ENCODE assay signal across 8 mouse cellular contexts in the genomic region with DNA sequence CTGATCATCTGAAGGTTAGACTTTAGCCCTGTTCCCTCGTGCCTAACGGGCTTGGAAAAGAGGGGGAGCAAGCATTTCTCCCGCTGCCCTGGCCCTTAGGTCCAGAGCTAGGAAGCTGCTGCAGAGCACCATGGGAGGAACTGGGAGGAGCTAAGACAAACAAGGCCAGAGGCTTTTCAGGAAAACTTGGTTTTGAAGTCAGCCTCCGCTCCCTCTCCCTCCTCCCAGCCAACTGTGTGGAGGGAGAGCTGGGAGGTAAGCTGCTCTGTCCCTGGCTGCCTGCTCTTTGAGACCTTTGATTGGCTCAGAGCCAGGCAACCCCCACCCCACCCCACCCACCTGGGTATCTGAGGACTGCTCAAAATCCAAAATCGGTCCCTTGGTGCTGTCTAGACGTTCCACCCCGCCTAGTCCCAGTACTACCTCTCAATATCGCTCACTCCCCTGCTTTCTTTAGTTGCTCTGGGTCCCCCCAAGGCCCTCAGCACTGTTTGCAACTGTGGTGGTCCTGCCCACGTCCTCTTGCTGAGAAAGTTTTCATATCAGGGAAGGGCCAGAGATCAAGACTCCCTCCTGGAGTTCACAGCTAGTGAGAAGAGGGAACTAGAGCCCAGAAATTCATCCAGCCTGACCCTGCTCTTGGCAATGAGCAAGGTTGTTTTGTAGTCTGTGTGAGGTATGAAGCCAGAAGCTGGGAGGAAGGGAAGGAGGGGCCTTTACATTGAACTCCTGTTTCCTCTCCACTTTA. TPM values are rescaled to one million over a fixed set of nuclear protein-coding genes. Genes with fewer than 3 reads are reported as not detected.
A peak's percentile ranks its signal among the peaks of the same experiment; 100 is the strongest.
DNase-seq lines count a peak whose midpoint lies in the region; ATAC-seq and TF ChIP-seq lines count a peak whose summit lies in the region.

No protein-coding gene starts in this region.

- H3K27me3 ChIP-seq in forebrain, embryonic 13.5 days, result no peaks in the 10 kb centered on the region
- peaks cover 7% of the 10 kb centered on the region; the same call in 1 of the 2 replicates for H3K27me3 ChIP-seq in hindbrain, embryonic 10.5 days (ENCODE audit: insufficient read depth, poor library complexity, severe bottlenecking)
- H3K27me3 ChIP-seq in limb, embryonic 14.5 days (ENCODE audit: control insufficient read depth, insufficient read depth, low read length), result no peaks in the 10 kb centered on the region
- no peaks in the 10 kb centered on the region for H3K27me3 ChIP-seq in midbrain, postnatal 0 days (ENCODE audit: insufficient read depth, low read length)

- intact Hi-C loops in left cerebral cortex, adult 2 months (cut with DNase I), result no loop called here
- intact Hi-C loops in left cerebral cortex, postnatal 14 days (cut with DNase I), result no loop called here

- H3K4me2 ChIP-seq in forebrain, embryonic 13.5 days, result peak overlapping the region; percentile 14; the same call in 1 of the 2 replicates
- peak overlapping the region; percentile 34; the same call in 1 of the 2 replicates for H3K4me2 ChIP-seq in limb, embryonic 14.5 days (replicated peaks; ENCODE audit: low read depth, low read length, severe bottlenecking)
- H3K4me2 ChIP-seq in midbrain, postnatal 0 days (ENCODE audit: low read depth, low read length, poor library complexity, severe bottlenecking), result no peak overlapping the region; the same call in 1 of the 2 replicates

- no peak for TF ChIP-seq POLR2A in limb, embryonic 14.5 days (IDR thresholded peaks at IDR 0.05; ENCODE audit: borderline replicate concordance, extremely low read depth, insufficient read depth, insufficient read length)

- no peak for TF ChIP-seq CTCF in left cerebral cortex, adult 2 months (IDR thresholded peaks at IDR 0.05)
- TF ChIP-seq CTCF in midbrain, postnatal 0 days (IDR thresholded peaks at IDR 0.05), result no peak

- no peaks in the 10 kb centered on the region for H3K9me3 ChIP-seq in forebrain, embryonic 13.5 days (replicated peaks)
- H3K9me3 ChIP-seq in hindbrain, embryonic 10.5 days, result no peaks in the 10 kb centered on the region
- H3K9me3 ChIP-seq in limb, embryonic 14.5 days (ENCODE audit: control insufficient read depth, low read length), result no peaks in the 10 kb centered on the region
- no peaks in the 10 kb centered on the region for H3K9me3 ChIP-seq in midbrain, postnatal 0 days (ENCODE audit: low read length)

- WGBS in forebrain, embryonic 13.5 days, result 4% methylated on average over 9 of the region's 9 CpGs
- WGBS in hindbrain, embryonic 10.5 days, result 10% methylated on average over 9 of the region's 9 CpGs
- WGBS in limb, embryonic 14.5 days, result 11% methylated on average over 9 of the region's 9 CpGs
- 10% methylated on average over 9 of the region's 9 CpGs for WGBS in midbrain, postnatal 0 days

- H3K4me1 ChIP-seq in forebrain, embryonic 13.5 days, result peaks cover 57% of the 10 kb centered on the region
- H3K4me1 ChIP-seq in hindbrain, embryonic 10.5 days (replicated peaks), result peaks cover 68% of the 10 kb centered on the region
- H3K4me1 ChIP-seq in limb, embryonic 14.5 days (ENCODE audit: control insufficient read depth, insufficient read depth, low read length), result peaks cover 55% of the 10 kb centered on the region
- peaks cover 17% of the 10 kb centered on the region; the same call in 1 of the 2 replicates for H3K4me1 ChIP-seq in midbrain, postnatal 0 days (ENCODE audit: insufficient read depth, low read length)

- H3K36me3 ChIP-seq in forebrain, embryonic 13.5 days (ENCODE audit: poor library complexity, severe bottlenecking), result no peaks in the 10 kb centered on the region
- no peaks in the 10 kb centered on the region for H3K36me3 ChIP-seq in hindbrain, embryonic 10.5 days
- H3K36me3 ChIP-seq in limb, embryonic 14.5 days (ENCODE audit: control insufficient read depth, insufficient read depth, low read length), result no peaks in the 10 kb centered on the region
- no peaks in the 10 kb centered on the region for H3K36me3 ChIP-seq in midbrain, postnatal 0 days (ENCODE audit: insufficient read depth, low read length)

- H3K9ac ChIP-seq in forebrain, embryonic 13.5 days, result peak overlapping the region; percentile 40
- H3K9ac ChIP-seq in limb, embryonic 14.5 days (ENCODE audit: low read depth, low read length, severe bottlenecking), result peak overlapping the region; percentile 32; the same call in 1 of the 2 replicates
- H3K9ac ChIP-seq in midbrain, postnatal 0 days (replicated peaks; ENCODE audit: low read length, poor library complexity, severe bottlenecking), result no peak overlapping the region

- DNase-seq in left cerebral cortex, adult 2 months (ENCODE audit: extremely low spot score in 1 of 2, low spot score in 2 of 2), result peak in 1 of 2 experiments; percentile 19
- DNase-seq in left cerebral cortex, postnatal 14 days (ENCODE audit: low spot score in 2 of 2), result no peak
- peak; percentile 52 for DNase-seq in hindbrain, embryonic 10.5 days (ENCODE audit: low spot score)
- peak; percentile 59 for DNase-seq in limb, embryonic 14.5 days (ENCODE audit: low spot score)
- DNase-seq in midbrain, postnatal 0 days (ENCODE audit: low spot score), result no peak
- no peak for DNase-seq in left cerebral cortex, adult 9 months (ENCODE audit: low spot score in 2 of 2)
- no peak for DNase-seq in T-cell, adult 2 months (ENCODE audit: low spot score)

- no peak overlapping the region for H3K4me3 ChIP-seq in left cerebral cortex, adult 2 months
- H3K4me3 ChIP-seq in forebrain, embryonic 13.5 days, result no peak overlapping the region
- H3K4me3 ChIP-seq in hindbrain, embryonic 10.5 days, result peak overlapping the region; percentile 28
- no peak overlapping the region for H3K4me3 ChIP-seq in limb, embryonic 14.5 days (replicated peaks; ENCODE audit: low read length)
- H3K4me3 ChIP-seq in midbrain, postnatal 0 days (ENCODE audit: low read depth, low read length), result no peak overlapping the region

- H3K27ac ChIP-seq in left cerebral cortex, adult 2 months, result peak overlapping the region; percentile 96
- H3K27ac ChIP-seq in forebrain, embryonic 13.5 days, result peak overlapping the region; percentile 40
- peak overlapping the region; percentile 84 for H3K27ac ChIP-seq in hindbrain, embryonic 10.5 days
- H3K27ac ChIP-seq in limb, embryonic 14.5 days (replicated peaks; ENCODE audit: low read depth, low read length), result peak overlapping the region; percentile 76
- peak overlapping the region; percentile 55 for H3K27ac ChIP-seq in midbrain, postnatal 0 days (ENCODE audit: low read depth, low read length)

- no peak for ATAC-seq in forebrain, embryonic 13.5 days
- ATAC-seq in limb, embryonic 14.5 days (ENCODE audit: low FRiP score, low read depth), result peak; percentile 20; the same call in 1 of the 2 replicates
- no peak for ATAC-seq in midbrain, postnatal 0 days (ENCODE audit: low FRiP score)

RNA-seq across cellular contexts. Expression of gene Nr1d1, which starts 1.9 kb away (rescaled TPM):
- total RNA-seq in left cerebral cortex, adult 2 months (2021), result 100 to 1,000 TPM in 1 of 2 experiments, 10 to 100 TPM in 1; 91.9 to 153 TPM
- 10 to 100 TPM; 82.0 to 85.4 TPM for total RNA-seq in left cerebral cortex, postnatal 14 days (2021)
- 2.1 and 2.3 TPM in 2 replicates for polyA plus RNA-seq in forebrain, embryonic 13.5 days (2015; fragmentation: Nextera tagmentation; extraction: Ambion mirVana)
- polyA plus RNA-seq in hindbrain, embryonic 10.5 days (2016; fragmentation: Nextera tagmentation; extraction: Ambion mirVana), result 1.2 and 1.5 TPM in 2 replicates
- 1.8 and 2.5 TPM in 2 replicates for polyA plus RNA-seq in limb, embryonic 14.5 days (2012; rRNA removed)
- polyA plus RNA-seq in limb, embryonic 14.5 days (2014; fragmentation: Nextera tagmentation; extraction: Ambion mirVana), result 1.2 and 1.4 TPM in 2 replicates
- 7.1 and 11.0 TPM in 2 replicates for total RNA-seq in midbrain, postnatal 0 days (2014; rRNA removed)
- polyA plus RNA-seq in midbrain, postnatal 0 days (2015; fragmentation: Nextera tagmentation; extraction: Ambion mirVana), result 12.3 and 14.3 TPM in 2 replicates

RNA-seq across cellular contexts. Expression of gene Msl1, which starts 18.3 kb away (rescaled TPM):
- total RNA-seq in left cerebral cortex, adult 2 months (2021), result 100 to 1,000 TPM; 178 to 192 TPM
- total RNA-seq in left cerebral cortex, postnatal 14 days (2021), result 100 to 1,000 TPM; 168 to 170 TPM
- 31.3 and 32.9 TPM in 2 replicates for polyA plus RNA-seq in forebrain, embryonic 13.5 days (2015; fragmentation: Nextera tagmentation; extraction: Ambion mirVana)
- 24.4 and 25.2 TPM in 2 replicates for polyA plus RNA-seq in hindbrain, embryonic 10.5 days (2016; fragmentation: Nextera tagmentation; extraction: Ambion mirVana)
- polyA plus RNA-seq in limb, embryonic 14.5 days (2012; rRNA removed), result 76.9 and 81.1 TPM in 2 replicates
- polyA plus RNA-seq in limb, embryonic 14.5 days (2014; fragmentation: Nextera tagmentation; extraction: Ambion mirVana), result 19.8 and 23.5 TPM in 2 replicates
- 88.3 and 107 TPM in 2 replicates for total RNA-seq in midbrain, postnatal 0 days (2014; rRNA removed)
- polyA plus RNA-seq in midbrain, postnatal 0 days (2015; fragmentation: Nextera tagmentation; extraction: Ambion mirVana), result 22.3 and 25.8 TPM in 2 replicates

RNA-seq across cellular contexts. Expression of gene Casc3, which starts 27.7 kb away (rescaled TPM):
- 10 to 100 TPM; 53.0 to 57.6 TPM for total RNA-seq in left cerebral cortex, adult 2 months (2021)
- 10 to 100 TPM; 53.1 to 54.6 TPM for total RNA-seq in left cerebral cortex, postnatal 14 days (2021)
- polyA plus RNA-seq in forebrain, embryonic 13.5 days (2015; fragmentation: Nextera tagmentation; extraction: Ambion mirVana), result 46.4 and 51.1 TPM in 2 replicates
- polyA plus RNA-seq in hindbrain, embryonic 10.5 days (2016; fragmentation: Nextera tagmentation; extraction: Ambion mirVana), result 49.5 and 55.9 TPM in 2 replicates
- 52.4 and 56.8 TPM in 2 replicates for polyA plus RNA-seq in limb, embryonic 14.5 days (2012; rRNA removed)
- polyA plus RNA-seq in limb, embryonic 14.5 days (2014; fragmentation: Nextera tagmentation; extraction: Ambion mirVana), result 34.1 and 40.4 TPM in 2 replicates
- total RNA-seq in midbrain, postnatal 0 days (2014; rRNA removed), result 29.4 and 32.2 TPM in 2 replicates
- 34.0 and 39.7 TPM in 2 replicates for polyA plus RNA-seq in midbrain, postnatal 0 days (2015; fragmentation: Nextera tagmentation; extraction: Ambion mirVana)

RNA-seq across cellular contexts. Expression of gene Thra, which starts 36.6 kb away (rescaled TPM):
- 100 to 1,000 TPM; 730 to 768 TPM for total RNA-seq in left cerebral cortex, adult 2 months (2021)
- 1,000 to 10,000 TPM in 1 of 2 experiments, 100 to 1,000 TPM in 1; 962 to 1,004 TPM for total RNA-seq in left cerebral cortex, postnatal 14 days (2021)
- polyA plus RNA-seq in forebrain, embryonic 13.5 days (2015; fragmentation: Nextera tagmentation; extraction: Ambion mirVana), result 93.5 and 95.2 TPM in 2 replicates
- 12.8 and 22.2 TPM in 2 replicates for polyA plus RNA-seq in hindbrain, embryonic 10.5 days (2016; fragmentation: Nextera tagmentation; extraction: Ambion mirVana)
- polyA plus RNA-seq in limb, embryonic 14.5 days (2012; rRNA removed), result 149 and 157 TPM in 2 replicates
- polyA plus RNA-seq in limb, embryonic 14.5 days (2014; fragmentation: Nextera tagmentation; extraction: Ambion mirVana), result 55.9 and 63.2 TPM in 2 replicates
- 774 and 843 TPM in 2 replicates for total RNA-seq in midbrain, postnatal 0 days (2014; rRNA removed)
- 165 and 182 TPM in 2 replicates for polyA plus RNA-seq in midbrain, postnatal 0 days (2015; fragmentation: Nextera tagmentation; extraction: Ambion mirVana)

RNA-seq across cellular contexts. Expression of gene Med24, which starts 47.8 kb away (rescaled TPM):
- 100 to 1,000 TPM; 126 to 134 TPM for total RNA-seq in left cerebral cortex, adult 2 months (2021)
- 100 to 1,000 TPM in 1 of 2 experiments, 10 to 100 TPM in 1; 96.3 to 114 TPM for total RNA-seq in left cerebral cortex, postnatal 14 days (2021)
- 79.0 and 86.0 TPM in 2 replicates for polyA plus RNA-seq in forebrain, embryonic 13.5 days (2015; fragmentation: Nextera tagmentation; extraction: Ambion mirVana)
- 76.9 and 83.6 TPM in 2 replicates for polyA plus RNA-seq in hindbrain, embryonic 10.5 days (2016; fragmentation: Nextera tagmentation; extraction: Ambion mirVana)
- polyA plus RNA-seq in limb, embryonic 14.5 days (2012; rRNA removed), result 83.4 and 104 TPM in 2 replicates
- 43.9 and 48.3 TPM in 2 replicates for polyA plus RNA-seq in limb, embryonic 14.5 days (2014; fragmentation: Nextera tagmentation; extraction: Ambion mirVana)
- total RNA-seq in midbrain, postnatal 0 days (2014; rRNA removed), result 66.6 and 81.2 TPM in 2 replicates
- polyA plus RNA-seq in midbrain, postnatal 0 days (2015; fragmentation: Nextera tagmentation; extraction: Ambion mirVana), result 52.2 and 59.8 TPM in 2 replicates

Comparison
In these comparisons a context has a peak if more than half of its experiments do, and no peak if none do; other contexts are left out.
1. DNase-seq: peak in hindbrain, embryonic 10.5 days (single experiment) and limb, embryonic 14.5 days (single experiment); none in left cerebral cortex, postnatal 14 days (0 of 2), midbrain, postnatal 0 days (single experiment), left cerebral cortex, adult 9 months (0 of 2) and T-cell, adult 2 months (single experiment).
2. H3K27ac ChIP-seq: peak in every context shown above with its lines; median percentile 96 in left cerebral cortex, adult 2 months; 84 in hindbrain, embryonic 10.5 days; 76 in limb, embryonic 14.5 days; 55 in midbrain, postnatal 0 days; 40 in forebrain, embryonic 13.5 days.